8 mouse cellular contexts compared by ENCODE assay signal in genomic region chr8:88252791-88253190, GRCm38 (mm10). TPM values are rescaled to one million over a fixed set of nuclear protein-coding genes. Genes with fewer than 3 reads are reported as not detected.
DNase-seq lines count a peak whose midpoint lies in the region; ATAC-seq and TF ChIP-seq lines count a peak whose summit lies in the region.

No protein-coding gene starts in this region.

- peaks cover 21% of the 10 kb centered on the region for H3K36me3 ChIP-seq in liver, embryonic 14.5 days (replicated peaks; ENCODE audit: control insufficient read depth, insufficient read depth, low read depth)

- H3K27ac ChIP-seq in left cerebral cortex, adult 2 months, result no peak overlapping the region
- H3K27ac ChIP-seq in liver, embryonic 14.5 days, result no peak overlapping the region

- H3K9ac ChIP-seq in liver, embryonic 14.5 days (replicated peaks), result no peak overlapping the region

- peak; percentile 46 for TF ChIP-seq CTCF in left cerebral cortex, adult 2 months (IDR thresholded peaks at IDR 0.05)
- peak; percentile 61 for TF ChIP-seq CTCF in liver, embryonic 14.5 days (IDR thresholded peaks at IDR 0.05; ENCODE audit: low read depth)

- no peaks in the 10 kb centered on the region for H3K9me3 ChIP-seq in liver, embryonic 14.5 days (ENCODE audit: control insufficient read depth, low read length)

- no peak overlapping the region for H3K4me2 ChIP-seq in liver, embryonic 14.5 days (ENCODE audit: low read depth)

- H3K4me3 ChIP-seq in left cerebral cortex, adult 2 months, result no peak overlapping the region
- no peak overlapping the region for H3K4me3 ChIP-seq in liver, embryonic 14.5 days (ENCODE audit: insufficient read depth in 1 of 2, low read depth in 2 of 2, low read length in 2 of 2)

- no peak for TF ChIP-seq EP300 in liver, embryonic 14.5 days (IDR thresholded peaks at IDR 0.05; ENCODE audit: low read depth)

- ATAC-seq in liver, embryonic 14.5 days (ENCODE audit: insufficient read depth), result no peak

- intact Hi-C loops in left cerebral cortex, adult 2 months (cut with DNase I), result no loop called here

- 64% methylated on average over 3 of the region's 3 CpGs for WGBS in liver, embryonic 14.5 days (ENCODE audit: insufficient replicate concordance)

- H3K27me3 ChIP-seq in liver, embryonic 14.5 days (ENCODE audit: control insufficient read depth, insufficient read depth, low read length), result no peaks in the 10 kb centered on the region

- H3K4me1 ChIP-seq in liver, embryonic 14.5 days (replicated peaks; ENCODE audit: control insufficient read depth in 2 of 2, insufficient read depth in 2 of 2, low read length in 1 of 2), result no peaks in the 10 kb centered on the region

- peak; percentile 55 to 76 for DNase-seq in cerebellum, postnatal 14 days
- no peak for DNase-seq in cerebellum, adult 11-12 months
- no peak for DNase-seq in left cerebral cortex, adult 2 months (ENCODE audit: extremely low spot score in 1 of 2, low spot score in 2 of 2)
- DNase-seq in left cerebral cortex, adult 11 months (ENCODE audit: low spot score), result no peak
- DNase-seq in adipocyte (ENCODE audit: low spot score), result peak; percentile 40
- peak in 1 of 3 experiments; percentile 30 for DNase-seq in liver, embryonic 14.5 days (ENCODE audit: low read depth in 3 of 3, low spot score in 3 of 3)
- DNase-seq in thymus, postnatal 14 days, result peak; percentile 73
- DNase-seq in layer of hippocampus, postnatal 14 days (ENCODE audit: low spot score in 2 of 2), result no peak

RNA-seq across cellular contexts. Expression of gene Adcy7, which starts 19.4 kb away (rescaled TPM):
- 1 to 10 TPM; 4.1 to 4.8 TPM for total RNA-seq in left cerebral cortex, adult 2 months (2021)
- 21.3 and 24.7 TPM in 2 replicates for polyA plus RNA-seq in liver, embryonic 14.5 days (2012; rRNA removed)
- polyA plus RNA-seq in liver, embryonic 14.5 days (2014; fragmentation: Nextera tagmentation; extraction: Ambion mirVana), result 20.0 and 24.7 TPM in 2 replicates
- 1 to 10 TPM; 3.5 to 3.6 TPM for total RNA-seq in layer of hippocampus, postnatal 14 days (2021)

RNA-seq across cellular contexts. Expression of gene Tent4b, which starts 53.8 kb away (rescaled TPM):
- total RNA-seq in left cerebral cortex, adult 2 months (2021), result 10 to 100 TPM; 38.6 to 39.8 TPM
- polyA plus RNA-seq in liver, embryonic 14.5 days (2012; rRNA removed), result 7.7 and 9.2 TPM in 2 replicates
- 4.3 and 5.5 TPM in 2 replicates for polyA plus RNA-seq in liver, embryonic 14.5 days (2014; fragmentation: Nextera tagmentation; extraction: Ambion mirVana)
- total RNA-seq in layer of hippocampus, postnatal 14 days (2021), result 10 to 100 TPM; 31.5 to 33.5 TPM

Comparison
In these comparisons a context has a peak if more than half of its experiments do, and no peak if none do; other contexts are left out.
1. DNase-seq: peak in cerebellum, postnatal 14 days (2 of 2), adipocyte (single experiment) and thymus, postnatal 14 days (single experiment); none in cerebellum, adult 11-12 months (single experiment), left cerebral cortex, adult 2 months (0 of 2), left cerebral cortex, adult 11 months (single experiment) and layer of hippocampus, postnatal 14 days (0 of 2).